Mouse (Mus musculus): ENCODE data around the gene Rab30.

Gene Rab30

DNA sequence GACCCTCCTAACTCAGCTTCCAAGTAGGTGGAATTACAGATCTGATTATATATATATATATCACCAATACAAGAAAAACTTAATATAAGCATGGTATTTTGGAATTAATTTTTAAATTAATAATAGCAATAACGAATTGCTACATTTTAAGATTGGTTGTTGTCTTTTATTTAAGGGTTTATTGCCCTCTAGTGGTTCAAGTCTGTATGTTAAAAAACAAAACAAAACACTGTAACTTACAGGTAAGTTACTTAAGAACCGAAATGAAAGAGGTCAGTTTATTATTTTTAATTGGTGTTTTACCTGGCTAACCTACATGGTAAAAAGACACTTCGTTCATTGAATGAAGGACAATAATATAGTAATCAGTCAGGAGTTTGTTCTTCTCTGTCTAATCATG, 128.8 kb downstream of the Rab30 start:
- DNase-seq: no peak

DNA sequence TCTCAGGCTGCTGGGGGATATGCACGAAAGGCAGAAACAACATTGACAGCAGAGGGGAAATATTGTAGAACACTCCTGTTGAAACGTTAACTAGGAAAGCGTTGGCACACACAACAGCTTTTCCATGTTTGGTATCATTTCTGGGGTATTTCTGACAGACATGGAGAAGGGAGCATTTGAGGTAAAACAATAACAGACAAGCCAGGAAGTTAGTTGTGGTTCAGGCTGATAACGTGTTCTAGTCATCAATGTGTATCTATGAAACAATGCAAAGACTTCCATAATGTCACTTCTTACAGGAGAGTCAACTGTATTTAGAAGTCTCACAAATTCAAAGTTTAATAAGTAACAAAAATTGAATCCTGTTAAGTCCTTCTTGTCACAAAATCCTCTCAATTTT, 130.2 kb downstream of the Rab30 start:
- no peak for DNase-seq

GRCm38 (mm10) chr7:92874116-92874675, 132.8 kb downstream of the Rab30 start, which contains the start of the genes Ddias and Prcp:
TSS of gene Ddias (minus strand) at chr7:92874247.
TSS of gene Prcp (plus strand) at chr7:92874470.
- peak; percentile 92 for DNase-seq

GRCm38 (mm10) chr7:92874761-92875408, 133.5 kb downstream of the Rab30 start:
- DNase-seq: peak; percentile 96

DNA sequence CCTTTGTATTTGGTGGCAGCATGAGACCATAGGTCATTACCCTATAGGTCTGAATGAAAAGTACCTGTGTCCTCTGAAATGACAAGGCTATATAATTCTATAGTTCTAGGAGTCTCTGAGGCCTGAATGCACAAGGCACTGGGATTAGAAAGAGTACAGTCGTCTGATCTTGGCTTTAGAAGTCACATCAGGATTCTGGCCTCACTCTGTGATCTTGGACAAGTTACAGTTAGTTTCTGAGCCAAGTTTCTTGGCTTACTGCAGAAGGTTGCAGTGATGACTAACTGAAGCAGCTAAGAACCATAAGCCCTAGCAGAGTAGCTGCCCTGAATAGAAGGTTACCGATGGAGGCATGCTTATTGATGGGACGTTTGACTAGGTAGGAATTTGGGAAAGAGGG, 134.7 kb downstream of the Rab30 start:
- peak; percentile 18 for DNase-seq

- no peak for DNase-seq
Measured at GRCm38 (mm10) chr7:92876538-92876937, 135.1 kb downstream of the Rab30 start.

- DNase-seq: no peak
Measured at GRCm38 (mm10) chr7:92878575-92879285, 137.3 kb downstream of the Rab30 start.

GRCm38 (mm10) chr7:92883850-92884716, 142.7 kb downstream of the Rab30 start:
- no peak for DNase-seq

DNA sequence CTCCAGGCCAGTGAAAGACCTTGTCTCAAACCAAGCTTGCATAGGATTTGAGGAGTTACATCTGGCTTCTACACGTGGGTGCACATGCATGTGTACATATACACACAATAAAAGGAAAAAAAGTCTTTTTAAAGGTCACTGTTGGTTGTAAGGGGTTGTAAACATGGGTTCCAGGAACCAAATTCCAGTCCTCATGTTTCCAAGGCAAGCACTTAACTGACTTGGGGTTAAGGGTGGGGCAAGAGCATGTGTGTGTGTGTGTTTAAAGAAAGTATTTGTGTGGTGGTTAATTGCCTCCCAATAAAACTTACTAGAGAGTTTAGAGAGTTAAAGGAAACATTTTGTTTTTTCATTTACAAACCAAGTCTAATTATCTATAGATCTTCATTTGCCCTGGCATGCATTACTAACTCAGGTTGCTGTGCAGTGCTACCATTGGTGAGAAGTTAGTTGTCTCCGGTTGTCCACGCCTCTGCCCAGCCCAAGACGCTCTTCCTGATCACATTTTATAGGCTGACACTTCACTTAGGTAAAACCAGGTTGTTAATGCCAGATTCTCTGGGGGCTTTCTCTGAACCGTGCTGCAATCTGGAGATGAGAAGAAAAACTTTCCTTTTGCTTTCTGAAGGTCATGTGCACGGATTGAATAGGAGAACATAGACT, 143.7 kb downstream of the Rab30 start:
- no peak for DNase-seq

DNA sequence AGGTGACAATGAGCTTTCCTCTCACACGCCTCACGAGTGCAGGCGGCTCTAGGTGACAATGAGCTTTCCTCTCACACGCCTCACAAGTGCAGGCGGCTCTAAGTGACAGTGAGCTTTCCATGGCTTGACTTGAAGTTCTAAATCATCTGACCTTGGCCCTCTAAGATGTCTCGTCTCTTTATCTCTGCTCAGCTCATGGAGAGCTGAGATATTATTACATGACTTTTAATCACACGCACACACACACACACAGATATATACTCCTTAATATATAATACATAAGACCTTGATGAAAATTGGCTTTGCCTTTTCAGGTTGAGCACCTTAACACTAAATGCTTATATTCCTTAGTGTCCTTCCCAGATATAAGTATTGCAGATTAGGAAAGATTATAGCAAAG, 145.4 kb downstream of the Rab30 start:
- DNase-seq: no peak

DNA sequence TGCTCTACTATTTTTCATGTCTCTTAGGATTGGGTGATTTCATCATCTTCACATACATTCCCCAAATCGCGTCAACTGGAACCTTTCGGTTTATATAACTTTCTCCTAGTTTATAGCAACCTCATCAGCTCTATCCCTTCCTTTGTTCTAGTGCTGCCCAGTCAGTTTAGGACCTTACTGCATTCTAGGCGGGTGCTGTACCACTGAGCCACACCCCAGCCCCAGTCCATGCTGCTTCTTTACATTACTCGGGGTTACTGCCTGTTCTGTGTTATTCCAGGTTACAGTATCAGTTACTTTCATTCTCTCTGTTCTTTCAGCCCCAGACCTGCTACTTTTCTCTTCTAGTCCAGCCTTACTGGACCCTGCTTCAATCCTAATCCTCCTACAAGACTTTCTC, 145.8 kb downstream of the Rab30 start:
- no peak for DNase-seq

GRCm38 (mm10) chr7:92890211-92890610, 148.8 kb downstream of the Rab30 start:
- no peak for DNase-seq

GRCm38 (mm10) chr7:92890618-92891230, 149.3 kb downstream of the Rab30 start:
- DNase-seq: no peak

- no peak for DNase-seq
Measured at GRCm38 (mm10) chr7:92893478-92893877, 152.1 kb downstream of the Rab30 start.
